Mouse (Mus musculus) lung, adult 2 months (tissue): Measurements from ENCODE around the gene Pdlim5. TPM values are rescaled to one million over a fixed set of nuclear protein-coding genes. Genes with fewer than 3 reads are reported as not detected.
A peak's percentile ranks its signal among the peaks of the same experiment; 100 is the strongest.

Experiments
- DNase-seq: peaks from one replicate; pipeline ENCODE4 v3.0.0; 2022
- H3K4me1 ChIP-seq: fragments of 200-500 bp; 2 replicates; pipeline ENCODE4 v1.6.1; 2011; ENCODE audit warnings: low read length; ENCODE audit not compliant: control insufficient read depth, insufficient read depth
- H3K4me3 ChIP-seq: fragments of 200-500 bp; replicated peaks from 2 replicates; pipeline ENCODE3; 2011; ENCODE audit warnings: low read depth, mild to moderate bottlenecking, control low read depth, low read length; ENCODE audit errors: extremely low read depth
- CTCF ChIP-seq: fragments of 200-500 bp; IDR thresholded peaks from 2 replicates; pipeline ENCODE4 v1.5.1; 2011; ENCODE audit warnings: mild to moderate bottlenecking, low read length, control low read depth; ENCODE audit not compliant: insufficient read depth
- POLR2A ChIP-seq: fragments of 200-500 bp; IDR thresholded peaks from 2 replicates; pipeline ENCODE4 v1.6.1; 2011; ENCODE audit warnings: low read depth, mild to moderate bottlenecking, control low read depth, low read length, borderline replicate concordance; ENCODE audit errors: extremely low read depth
- WGBS: fragments of 180-500 bp; shearing (Covaris S2); methylation state at CpG from one replicate; pipeline ENCODE4 v1.1.7; 2018; 5-methylcytosine and 5-hydroxymethylcytosine counted together
- polyA plus RNA-seq: library from polyadenylated mRNA; depleted of rRNA; stranded (reverse); fragments of >200 nt; gene quantifications from 2 replicates; pipeline ENCODE4 v1.2.3, GENCODE M21; 2012

Gene Pdlim5
- polyA plus RNA-seq, 1 experiment = 52.6 TPM

DNA sequence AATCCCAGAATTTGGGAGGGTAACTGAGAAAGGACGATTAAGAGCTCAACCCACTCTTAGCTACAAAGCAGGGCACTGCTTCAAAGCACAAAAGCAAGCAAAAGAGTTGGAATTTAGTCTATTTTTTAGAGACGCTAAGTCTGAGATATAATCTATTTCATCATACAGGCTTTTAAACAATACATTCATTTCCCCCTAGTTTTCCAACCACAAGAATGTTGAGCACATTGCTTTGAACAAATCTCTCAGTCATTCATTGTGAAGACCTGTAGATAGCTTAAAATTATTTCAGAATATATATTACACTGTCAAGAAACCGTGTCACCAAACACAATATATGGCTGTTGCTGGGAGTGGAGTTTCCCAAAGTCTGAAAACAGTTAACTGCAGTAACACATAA is 65.1 kb downstream of the Pdlim5 start:
- TF ChIP-seq POLR2A (no peak), CTCF (no peak)

DNA sequence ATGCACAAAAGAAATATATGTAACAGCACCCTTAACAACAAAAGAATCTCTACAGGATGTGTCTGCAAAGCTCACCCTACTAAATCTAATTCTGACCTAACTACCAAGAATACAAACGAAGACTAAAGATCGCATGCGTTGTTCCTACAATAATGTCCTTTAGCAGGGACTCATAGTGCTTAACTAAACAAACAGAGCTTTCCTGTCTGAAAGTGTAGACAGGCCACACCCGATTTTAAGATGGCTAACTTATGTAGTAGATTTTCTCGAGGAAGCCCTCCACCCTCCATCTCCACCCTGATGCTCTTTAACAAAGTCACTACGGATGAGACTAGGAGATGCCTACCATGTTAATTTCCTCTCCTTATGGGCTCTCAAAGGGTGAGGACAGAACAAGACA is 71.9 kb downstream of the Pdlim5 start:
- TF ChIP-seq POLR2A = no peak
- TF ChIP-seq CTCF = no peak
- DNase-seq = no peak
- Histone ChIP-seq H3K4me3 (no peak overlapping the region), H3K4me1 (no peaks in the 10 kb centered on the region; the same call in none of the 2 replicates)
- WGBS = 31% methylated on average over 6 of the region's 6 CpGs

More for the DNA sequence above, 65.1 kb downstream of the Pdlim5 start:
- no peak for DNase-seq
- Histone ChIP-seq H3K4me1 (no peaks in the 10 kb centered on the region; the same call in 1 of the 2 replicates), H3K4me3 (no peak overlapping the region)
- WGBS = 52% methylated on average over 3 of the region's 3 CpGs

DNA sequence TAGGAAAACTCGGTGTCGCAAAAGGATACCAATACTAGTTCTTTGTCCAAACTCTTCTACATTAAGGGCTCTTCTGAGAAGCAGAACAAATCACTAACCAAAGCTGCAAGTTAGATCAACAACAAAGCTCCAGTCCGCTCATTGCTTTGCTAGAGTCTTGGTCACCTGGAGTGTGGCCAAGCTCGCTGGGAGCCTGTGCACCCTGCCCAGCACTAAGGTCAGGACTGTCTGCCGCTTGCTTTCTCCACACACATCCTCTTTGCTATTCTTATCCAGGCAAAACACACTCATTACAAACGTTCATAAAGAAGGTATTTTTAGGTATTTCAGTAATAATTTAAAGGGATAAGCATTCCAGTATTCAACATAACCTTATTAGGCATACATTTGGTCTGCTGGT is 73.6 kb downstream of the Pdlim5 start:
- no peak for TF ChIP-seq CTCF
- no peak for TF ChIP-seq POLR2A
- DNase-seq = peak; percentile 30
- WGBS = 26% methylated on average over 6 of the region's 6 CpGs

DNA sequence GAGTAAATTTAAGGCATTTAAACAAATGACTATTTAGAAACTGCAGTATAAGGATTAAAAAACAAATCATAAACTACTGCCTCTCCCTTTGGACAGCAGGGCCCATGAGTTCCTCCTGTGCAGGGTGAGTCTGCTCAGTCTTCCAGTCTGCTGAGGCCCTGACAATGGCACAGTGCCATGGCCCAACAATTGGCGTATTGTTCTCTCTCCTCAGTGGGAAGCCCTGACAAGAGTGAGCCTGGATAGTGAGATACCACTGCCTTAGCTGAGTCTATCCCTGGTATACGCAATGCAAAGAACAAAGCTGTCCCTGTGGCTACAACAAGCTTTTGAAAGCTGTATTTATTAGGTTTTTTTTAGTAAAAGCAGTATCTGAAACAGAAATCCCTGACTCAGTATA is 77.3 kb downstream of the Pdlim5 start:
- Histone ChIP-seq H3K4me1 (peaks cover 3% of the 10 kb centered on the region), H3K4me3 (no peak overlapping the region)
- WGBS = 45% methylated on average over 2 of the region's 2 CpGs
- no peak for TF ChIP-seq CTCF
- no peak for TF ChIP-seq POLR2A
- peak; percentile 29 for DNase-seq

More for the DNA sequence above, 73.6 kb downstream of the Pdlim5 start:
- Histone ChIP-seq H3K4me1 (no peaks in the 10 kb centered on the region; the same call in none of the 2 replicates), H3K4me3 (no peak overlapping the region)

DNA sequence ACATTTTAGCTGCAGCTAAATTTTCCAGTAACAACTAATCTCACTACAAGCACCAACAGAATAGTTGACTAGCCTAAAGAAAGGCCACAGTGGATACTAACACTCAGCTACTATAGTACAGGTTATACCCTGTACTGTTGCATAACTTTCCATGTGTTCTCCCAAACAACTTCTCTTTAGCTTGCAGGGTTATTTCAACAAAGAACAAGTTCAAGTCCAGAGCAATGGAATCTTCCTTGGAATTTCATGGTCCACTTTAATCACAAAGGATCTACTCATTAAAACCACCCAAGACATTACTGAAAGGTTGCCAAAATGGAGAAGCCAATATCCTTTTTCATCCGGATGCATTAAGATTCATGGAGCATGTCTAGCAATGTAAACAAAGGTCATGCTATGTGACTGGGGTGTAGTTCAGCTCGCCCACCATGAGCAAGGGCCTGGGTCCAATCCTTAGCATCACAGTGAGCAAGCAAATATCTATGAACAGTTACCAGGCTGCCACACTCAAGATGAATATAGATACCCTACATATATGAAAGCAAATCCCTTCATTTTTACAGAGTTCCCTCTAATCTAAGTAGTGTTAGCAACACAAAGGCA is 79.3 kb downstream of the Pdlim5 start:
- Histone ChIP-seq H3K4me1 (peaks cover 5% of the 10 kb centered on the region), H3K4me3 (no peak overlapping the region)
- DNase-seq = no peak
- TF ChIP-seq POLR2A (no peak), CTCF (no peak)
- 57% methylated on average over 2 of the region's 2 CpGs for WGBS

DNA sequence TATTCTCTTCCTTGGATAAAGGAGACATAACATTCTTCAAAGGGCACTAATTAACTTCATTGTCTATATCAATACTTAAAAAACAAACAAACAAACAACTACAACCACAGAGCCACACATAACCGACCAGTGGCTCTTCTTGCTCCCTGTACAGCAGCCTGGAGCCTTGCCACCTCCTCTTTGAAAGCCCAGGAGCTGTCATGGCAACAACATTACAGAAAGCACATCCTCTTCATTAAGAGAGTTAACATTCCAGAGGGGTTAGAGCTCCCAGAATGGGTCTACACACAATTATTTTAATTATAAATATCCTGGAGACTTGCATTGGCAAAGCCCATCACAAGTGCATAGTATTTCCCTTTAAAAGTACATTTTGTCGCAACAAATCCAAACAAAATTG is 84.4 kb downstream of the Pdlim5 start:
- Histone ChIP-seq H3K4me3 (no peak overlapping the region), H3K4me1 (peaks cover 9% of the 10 kb centered on the region)
- TF ChIP-seq CTCF (no peak), POLR2A (no peak)
- WGBS = 46% methylated on average over 2 of the region's 2 CpGs
- DNase-seq = no peak

DNA sequence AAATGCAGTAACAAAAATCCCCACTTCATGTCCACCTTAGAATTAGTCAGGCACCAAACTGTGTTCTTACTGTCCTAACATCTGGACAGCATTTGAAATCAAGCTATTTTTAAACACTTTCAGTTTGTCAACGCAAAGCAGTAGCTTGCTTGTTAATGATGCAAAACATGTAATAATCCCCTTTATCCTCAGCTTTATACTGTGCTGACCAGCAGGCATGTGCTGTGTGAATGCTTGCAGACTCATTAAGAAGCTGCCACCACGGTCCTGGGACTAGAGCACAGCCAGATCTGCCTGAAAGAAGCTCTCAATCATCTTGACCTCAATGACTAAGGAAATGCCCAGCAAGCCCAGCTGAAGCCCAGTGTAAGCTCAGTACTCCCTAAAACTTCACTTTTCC is 85.0 kb downstream of the Pdlim5 start:
- DNase-seq = no peak
- H3K4me1 ChIP-seq = peaks cover 9% of the 10 kb centered on the region
- no peak overlapping the region for H3K4me3 ChIP-seq
- 39% methylated on average over 2 of the region's 2 CpGs for whole genome bisulfite sequencing
- TF ChIP-seq CTCF (no peak), POLR2A (no peak)

DNA sequence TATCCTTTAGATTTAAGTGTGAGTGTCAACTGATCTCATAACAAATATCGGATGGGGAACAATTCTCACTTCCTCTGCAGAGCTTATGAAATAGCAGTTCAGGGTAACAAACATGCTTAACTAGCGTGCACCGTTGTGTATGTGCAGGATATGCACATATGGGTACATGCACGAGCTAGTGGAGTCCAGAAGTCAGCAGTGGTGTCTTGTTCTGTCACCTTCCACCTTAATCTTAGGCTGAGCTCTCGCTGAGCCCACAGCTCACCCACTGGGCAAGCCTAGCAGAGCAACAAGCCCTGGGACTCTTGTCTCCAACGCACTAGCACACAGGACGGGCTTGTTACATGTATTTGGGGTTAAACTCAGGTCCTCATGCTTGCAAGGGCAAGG is 100.2 kb downstream of the Pdlim5 start:
- no peak for DNase-seq
- Histone ChIP-seq H3K4me3 (no peak overlapping the region), H3K4me1 (no peaks in the 10 kb centered on the region; the same call in 1 of the 2 replicates)
- TF ChIP-seq POLR2A (no peak), CTCF (no peak)
- 79% methylated on average over 7 of the region's 7 CpGs for WGBS

DNA sequence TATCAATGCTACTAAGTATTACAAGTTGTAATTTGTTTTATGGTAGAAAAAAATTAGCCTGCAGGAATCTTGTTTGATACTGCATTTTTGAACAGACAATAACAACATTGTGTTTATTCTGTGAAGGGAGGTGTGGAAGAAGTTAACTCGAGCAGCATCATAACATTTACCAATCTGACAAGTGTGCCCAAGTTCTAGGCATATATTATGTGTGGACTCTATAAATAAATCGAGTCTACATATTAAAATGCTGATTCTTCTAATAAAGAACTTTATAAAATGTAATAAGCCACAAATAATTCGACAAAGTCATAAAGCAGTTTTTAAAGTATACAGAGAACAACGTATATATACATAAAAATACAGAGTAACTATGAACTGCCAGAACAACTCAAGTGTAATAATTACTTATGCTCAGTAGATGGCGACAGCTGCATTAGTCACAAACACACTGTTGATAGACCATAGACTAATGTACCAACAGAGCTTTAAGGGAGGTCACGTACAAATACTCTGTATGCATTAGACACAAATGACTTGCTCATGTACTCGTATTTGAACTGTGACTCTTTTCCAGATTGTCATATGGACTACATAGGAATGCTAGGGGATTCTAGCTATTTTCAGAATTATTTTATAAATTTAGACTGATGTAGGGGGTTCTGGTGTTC is 100.7 kb downstream of the Pdlim5 start:
- no peak for DNase-seq
- peak; percentile 55; the same call in 1 of the 2 replicates for TF ChIP-seq CTCF
- no peak for TF ChIP-seq POLR2A
- Histone ChIP-seq H3K4me3 (no peak overlapping the region), H3K4me1 (no peaks in the 10 kb centered on the region; the same call in 1 of the 2 replicates)
- WGBS = 20% methylated on average over 7 of the region's 7 CpGs

DNA sequence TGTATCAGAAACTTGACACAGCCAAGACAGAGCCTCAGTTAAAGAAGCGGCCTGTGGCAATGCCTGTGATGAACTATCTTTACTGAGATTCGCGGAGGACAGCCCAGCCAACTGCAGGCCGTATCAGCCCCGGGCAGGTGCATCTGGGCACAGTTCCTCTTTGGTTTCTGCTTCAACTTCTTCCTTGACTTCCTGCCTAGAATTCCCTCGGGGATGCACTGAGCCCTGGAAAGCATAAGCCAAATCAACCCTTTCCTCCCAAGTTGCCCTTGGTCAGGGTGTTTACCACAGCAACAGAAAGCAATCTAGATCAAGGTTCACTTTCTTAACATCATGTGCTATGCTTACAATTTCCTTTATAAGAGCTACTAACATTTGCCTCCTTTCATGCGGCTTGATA is 101.9 kb downstream of the Pdlim5 start:
- TF ChIP-seq CTCF = no peak
- no peak for TF ChIP-seq POLR2A
- no peaks in the 10 kb centered on the region; the same call in 1 of the 2 replicates for H3K4me1 ChIP-seq
- no peak overlapping the region for H3K4me3 ChIP-seq
- no peak for DNase-seq
- 74% methylated on average over 7 of the region's 7 CpGs for WGBS

DNA sequence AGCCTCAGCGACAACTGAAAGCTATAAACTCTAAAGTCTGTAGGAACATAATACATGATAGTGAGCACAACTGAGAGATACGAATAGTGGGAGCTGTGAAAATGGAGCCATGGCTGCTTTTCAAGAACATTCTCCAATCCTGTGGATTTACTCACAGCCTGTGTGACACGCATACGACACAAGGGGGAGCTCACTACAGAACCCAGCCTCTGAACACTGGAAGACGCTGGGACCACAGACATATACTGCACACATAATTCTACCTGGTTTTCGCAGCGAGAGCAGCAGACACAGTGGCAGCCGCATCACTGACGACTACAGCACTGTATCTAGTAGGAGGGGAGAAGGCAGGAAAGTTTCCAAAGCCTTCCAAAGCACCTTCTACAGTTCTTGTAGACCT is 112.8 kb downstream of the Pdlim5 start:
- DNase-seq = peak; percentile 32
- Histone ChIP-seq H3K4me3 (peak overlapping the region; percentile 55), H3K4me1 (peaks cover 6% of the 10 kb centered on the region)
- 28% methylated on average over 9 of the region's 9 CpGs for WGBS
- TF ChIP-seq POLR2A (no peak), CTCF (peak; percentile 78)
